Mouse (Mus musculus) fibroblast of lung, adult 2 months (primary cell): ENCODE measurements around the gene Gabra2.

Source experiments
- DNase-seq: peaks from one replicate; pipeline ENCODE4 v3.0.0-alpha.2; 2011; ENCODE audit warnings: low read depth

The Gabra2 gene

DNA sequence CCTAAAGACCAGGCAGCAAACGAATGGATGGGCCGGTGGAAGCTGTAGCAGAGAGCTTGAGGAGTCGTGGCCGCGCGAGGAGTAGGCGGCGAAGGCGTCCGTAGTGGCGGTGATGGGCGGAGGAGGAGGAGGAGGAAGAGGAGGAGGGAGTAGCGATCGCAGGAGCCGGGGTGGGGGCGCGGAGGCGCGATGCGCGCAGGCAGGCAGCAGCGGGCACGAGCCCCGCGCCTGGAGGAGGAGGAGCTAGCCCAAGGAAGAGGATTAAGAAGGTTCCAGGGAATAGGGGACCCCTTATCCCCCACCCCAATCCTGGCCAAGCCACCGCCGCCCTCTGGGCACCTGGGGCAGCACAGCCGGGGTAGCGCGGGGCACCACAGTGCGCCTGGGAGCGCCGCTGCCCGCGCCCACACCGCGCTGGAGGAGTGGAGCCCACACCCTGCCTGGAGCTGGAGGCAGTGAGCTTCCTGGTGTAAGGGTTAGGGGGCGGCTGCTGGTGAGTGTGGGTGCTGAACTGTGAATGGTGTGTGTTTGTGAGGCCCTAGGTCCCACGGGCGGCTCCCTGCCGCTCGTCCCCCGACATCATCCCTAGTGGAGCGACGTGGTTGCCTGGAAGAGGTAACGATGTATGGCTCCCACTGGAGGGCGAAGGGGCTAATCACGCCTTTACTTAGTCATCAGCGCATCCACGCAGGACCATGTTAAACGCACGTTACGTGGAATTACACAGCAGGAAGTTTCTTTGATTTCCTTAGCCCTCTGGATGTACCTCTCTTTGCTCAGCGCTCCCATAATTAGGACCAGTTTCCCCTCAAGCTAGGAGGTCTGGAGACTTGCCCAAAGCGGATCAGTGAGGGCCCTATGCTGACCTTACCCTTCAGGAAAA, at the start of gene Gabra2:
Gene Gabra2, minus strand, starts transcription at position 125 of the 883 bp plus-strand sequence.
- DNase-seq, result no peak

DNA sequence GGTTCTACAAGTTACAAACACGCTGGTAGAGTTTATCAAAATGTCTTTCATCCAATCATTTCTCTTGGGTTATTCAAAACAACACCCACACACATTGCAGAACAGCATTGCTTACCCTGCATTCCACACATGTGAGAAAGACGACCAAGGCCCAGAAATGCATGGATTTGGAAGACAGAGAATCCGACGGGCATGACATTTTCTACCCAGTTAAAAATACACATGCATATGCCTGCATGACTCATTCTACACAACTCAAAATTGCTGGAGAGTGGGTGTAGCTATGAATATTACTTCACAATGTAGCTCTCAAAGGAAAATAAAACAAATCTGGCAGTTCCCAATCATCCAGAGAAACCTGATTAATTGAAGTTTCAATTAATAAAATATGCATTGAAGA, 41.0 kb upstream of the Gabra2 start:
- no peak for DNase-seq

DNA sequence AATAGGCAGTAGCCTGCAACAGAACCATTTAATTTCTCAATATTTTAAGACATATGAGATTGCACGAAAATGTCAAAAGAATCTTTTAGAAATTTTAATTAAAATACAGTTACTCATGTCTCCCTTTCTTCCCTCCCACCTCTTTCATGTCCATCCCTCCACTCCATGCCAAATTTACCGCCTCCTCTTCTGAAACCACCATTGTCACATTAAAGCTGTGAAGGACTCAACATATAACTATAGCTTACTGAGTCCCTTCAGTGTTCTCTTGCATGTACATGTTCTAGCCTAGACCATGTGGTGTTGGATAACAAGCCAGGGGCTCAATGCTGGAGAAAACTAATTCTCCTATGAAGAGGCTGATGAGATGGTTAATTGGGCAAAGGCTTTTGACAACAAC, 40.2 kb upstream of the Gabra2 start:
- DNase-seq, result no peak

DNA sequence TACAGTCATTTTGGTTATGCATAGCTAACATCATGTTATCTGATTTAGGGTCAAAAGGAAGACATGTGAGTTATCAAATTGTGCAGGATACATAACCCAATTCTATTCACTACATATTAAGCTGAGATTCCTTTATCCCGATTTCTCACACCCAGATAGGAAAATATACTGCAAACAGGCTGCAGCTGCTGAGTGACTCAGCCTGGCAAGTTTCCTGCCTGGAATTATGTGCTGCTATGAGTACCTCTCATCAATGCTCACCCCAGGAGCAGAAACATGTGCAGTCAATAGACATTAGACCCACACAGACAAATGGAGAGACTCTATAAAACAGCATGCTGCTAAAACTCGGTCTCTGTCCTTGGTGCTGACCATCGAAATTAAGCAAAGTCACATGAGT, 32.1 kb upstream of the Gabra2 start:
- no peak for DNase-seq

DNA sequence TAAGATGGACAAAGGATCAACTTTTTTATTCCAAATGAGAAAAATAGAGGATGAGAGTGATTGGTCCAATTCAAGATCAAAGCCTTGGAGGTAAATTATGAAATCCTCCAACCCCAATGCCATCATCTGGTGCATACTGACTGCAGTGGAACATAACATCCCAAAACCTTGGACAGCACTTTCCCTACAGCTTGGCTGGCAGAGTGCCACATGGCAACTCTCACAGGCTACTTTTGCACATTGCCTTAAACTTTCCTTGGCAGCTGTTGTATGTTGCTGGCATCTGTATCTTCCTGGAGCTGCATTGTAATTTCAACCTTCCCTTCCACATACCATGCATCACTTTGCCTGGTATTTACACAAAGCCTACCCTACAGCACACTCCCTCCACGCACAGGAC, 19.6 kb upstream of the Gabra2 start:
- DNase-seq, result no peak

DNA sequence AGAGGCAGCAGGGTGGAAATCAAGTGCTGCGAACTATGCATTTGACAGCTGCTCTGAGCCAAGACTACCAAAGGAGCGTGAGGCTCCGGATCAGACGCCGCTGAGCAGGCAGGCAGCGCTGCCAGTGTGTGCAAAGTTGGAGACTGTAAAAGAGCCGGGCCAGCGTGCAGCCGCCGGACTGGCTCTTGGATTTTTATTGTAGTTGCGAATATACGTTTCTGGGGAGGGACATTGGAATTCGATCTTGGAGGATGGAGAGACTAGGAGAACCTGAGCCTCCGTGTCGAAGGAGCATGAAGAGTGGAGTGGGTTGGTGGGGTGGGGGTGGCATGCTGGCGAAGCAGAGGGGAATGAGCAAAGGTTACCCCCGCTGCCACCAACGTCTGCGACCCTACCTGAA, 469 bp downstream of the Gabra2 start:
- no peak for DNase-seq

DNA sequence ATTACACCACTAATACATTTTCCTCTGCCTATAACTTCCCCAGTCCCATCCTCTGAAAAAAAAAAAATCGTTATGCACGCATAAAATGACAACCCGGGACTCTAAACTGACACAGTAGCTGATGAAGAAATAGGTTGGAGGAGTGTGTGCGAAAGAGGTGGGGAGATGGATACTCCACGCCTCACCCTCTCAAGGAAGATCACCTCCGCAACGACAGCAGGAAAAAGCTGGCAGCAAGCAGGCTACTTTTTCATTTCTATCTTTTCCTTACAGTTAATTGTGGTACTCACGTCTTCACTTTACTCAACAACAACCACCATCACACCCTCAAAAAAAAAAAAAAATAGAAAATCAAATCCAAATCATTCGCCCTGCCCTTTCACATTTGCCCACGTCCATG, 873 bp downstream of the Gabra2 start:
- DNase-seq, result no peak

DNA sequence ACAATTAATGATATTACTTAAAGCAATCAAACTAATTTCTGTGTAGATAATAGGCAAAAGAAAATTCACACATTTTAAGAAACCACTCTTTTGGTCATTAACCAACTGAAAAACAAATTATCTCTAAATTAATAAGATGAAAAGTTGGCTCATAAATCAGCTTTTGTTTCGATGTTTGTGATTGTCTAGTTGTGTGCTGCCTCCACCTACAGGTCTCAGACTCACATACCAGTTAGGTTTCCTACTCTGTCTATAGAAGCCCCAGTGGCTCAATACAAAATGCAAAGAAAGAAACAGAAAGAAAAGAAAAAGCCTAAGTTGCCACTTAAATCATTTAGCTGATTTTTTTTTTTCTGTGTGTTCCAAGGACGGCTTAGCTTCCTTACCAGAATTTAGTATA, 1.8 kb downstream of the Gabra2 start:
- DNase-seq, result no peak

DNA sequence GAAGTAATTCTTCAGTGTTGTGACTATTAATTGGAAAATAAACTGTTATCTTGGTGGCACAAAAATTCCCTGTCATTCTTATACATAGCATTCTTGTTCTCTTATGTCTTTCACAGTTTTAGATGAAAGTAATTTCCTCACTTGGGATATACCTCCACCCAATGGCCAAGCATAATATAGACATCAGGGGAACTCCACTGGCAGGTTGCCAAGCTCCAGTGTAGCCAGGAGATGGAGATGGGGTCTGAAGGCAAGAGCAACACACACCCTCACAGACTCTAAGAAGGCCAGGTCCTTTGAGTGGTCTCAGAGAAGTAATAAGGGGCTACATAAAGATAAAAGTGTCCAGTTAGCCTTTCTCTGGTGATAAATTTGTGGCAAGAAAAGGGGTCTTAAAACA, 3.2 kb downstream of the Gabra2 start:
- DNase-seq, result no peak

DNA sequence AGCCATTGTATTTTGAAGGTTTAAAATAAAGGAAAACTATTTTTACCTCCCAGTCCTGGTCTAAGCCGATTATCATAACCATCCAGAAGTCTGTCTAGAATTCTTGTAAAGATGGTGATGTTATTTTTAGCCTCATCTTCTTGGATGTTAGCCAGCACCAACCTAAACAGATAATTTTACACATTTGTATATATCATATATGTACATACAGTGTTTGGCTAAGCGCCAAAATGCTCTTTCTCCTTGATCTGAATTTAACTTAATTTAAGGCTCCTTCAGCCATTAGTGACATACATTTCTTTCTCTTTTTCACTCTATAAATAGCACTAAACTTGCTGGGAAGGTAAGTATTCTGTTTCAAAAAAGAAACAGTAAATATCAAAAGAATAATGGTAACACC, 3.7 kb downstream of the Gabra2 start:
- no peak for DNase-seq

DNA sequence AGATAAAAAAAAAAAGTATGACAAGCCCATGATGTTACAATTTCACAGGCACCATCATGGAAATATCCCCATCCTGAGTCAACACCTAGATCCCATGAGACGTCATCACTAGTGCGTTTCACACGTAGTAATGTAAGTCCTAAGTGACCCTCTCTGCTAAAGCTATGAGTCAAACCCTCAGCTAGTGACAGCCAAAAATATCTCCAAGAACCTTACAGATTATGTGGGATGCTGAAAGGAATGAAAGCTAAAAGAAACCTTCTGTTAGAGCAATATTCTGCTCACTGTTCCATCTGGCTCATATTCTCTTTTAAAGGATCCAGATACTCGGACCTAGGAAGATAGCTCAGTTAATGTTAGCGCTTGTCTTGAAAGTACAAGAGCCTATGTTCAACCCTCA, 16.8 kb downstream of the Gabra2 start:
- no peak for DNase-seq

DNA sequence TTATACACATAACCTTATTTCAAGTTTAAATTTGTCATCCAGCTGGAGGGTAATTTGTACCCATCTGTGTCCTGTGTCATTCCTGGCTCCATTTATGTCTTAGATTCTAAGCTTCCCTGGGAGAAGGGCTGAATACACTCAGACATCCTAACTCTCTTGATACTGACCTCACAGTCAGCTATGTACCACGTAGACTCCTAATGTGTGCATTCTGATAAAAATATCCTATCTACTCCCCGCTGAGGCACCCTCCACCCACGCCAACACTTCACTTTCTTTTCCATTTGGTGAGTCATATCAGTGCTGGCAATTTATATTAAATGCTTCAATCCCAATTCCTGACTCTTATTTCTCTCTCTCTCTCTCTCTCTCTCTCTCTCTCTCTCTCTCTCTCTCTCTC, 34.0 kb downstream of the Gabra2 start:
- DNase-seq, result no peak

DNA sequence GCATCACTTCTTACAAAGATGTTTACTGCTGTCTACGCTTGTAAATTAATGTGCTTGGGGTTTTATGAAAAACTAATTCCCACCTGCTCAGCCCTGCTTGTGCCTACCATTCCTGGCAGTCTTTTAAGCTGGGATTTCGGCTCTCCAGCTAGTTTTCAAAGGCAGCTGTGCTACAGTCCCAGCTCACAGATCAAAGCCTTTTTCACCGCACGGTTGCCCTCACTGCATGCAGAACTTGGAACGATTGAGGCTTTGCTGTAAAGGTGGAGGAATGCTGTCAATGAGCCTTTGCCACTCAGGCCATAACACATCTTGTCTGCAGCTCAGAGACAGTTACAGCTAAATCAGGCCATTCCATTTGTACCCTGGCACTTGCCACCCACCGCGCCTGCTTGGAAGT, 37.6 kb downstream of the Gabra2 start:
- DNase-seq, result no peak

DNA sequence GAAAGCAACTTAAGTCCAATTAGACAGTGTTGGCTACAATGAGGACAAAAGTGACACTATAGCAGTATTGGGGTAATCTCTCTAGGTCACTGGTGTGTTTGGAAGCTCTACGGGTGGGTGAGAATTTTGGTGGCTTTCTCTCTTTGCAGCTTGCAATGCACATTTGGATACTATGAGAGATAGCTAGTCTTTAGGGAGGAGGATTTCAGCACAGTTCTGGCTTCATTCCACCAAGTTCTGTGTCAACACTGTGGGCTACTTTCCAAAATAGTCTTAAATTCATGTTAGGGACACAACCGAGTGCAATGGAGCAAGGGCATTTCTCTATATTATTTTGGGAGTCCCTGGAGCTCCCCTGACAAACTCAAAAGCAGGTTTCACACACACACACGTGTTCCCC, 58.3 kb downstream of the Gabra2 start:
- DNase-seq, result no peak

DNA sequence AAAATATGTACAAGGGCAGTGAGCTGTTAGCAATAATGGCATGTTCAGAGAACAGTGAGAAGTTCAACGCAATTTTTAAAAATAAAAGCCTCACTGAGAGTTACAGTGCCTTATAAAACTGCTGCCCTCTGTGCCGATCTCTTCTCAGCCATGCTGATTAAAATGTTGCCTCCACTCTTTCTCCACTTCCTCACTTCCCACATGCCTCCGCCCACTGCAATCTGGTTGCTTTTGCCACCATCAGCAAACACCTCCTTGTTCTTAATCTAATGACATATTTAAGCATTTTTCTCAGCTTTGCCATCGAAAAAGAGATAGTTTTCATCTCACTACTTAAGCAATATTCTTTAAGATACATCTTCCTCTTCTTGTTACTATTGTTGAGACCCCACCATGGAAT, 69.7 kb downstream of the Gabra2 start:
- DNase-seq, result no peak

DNA sequence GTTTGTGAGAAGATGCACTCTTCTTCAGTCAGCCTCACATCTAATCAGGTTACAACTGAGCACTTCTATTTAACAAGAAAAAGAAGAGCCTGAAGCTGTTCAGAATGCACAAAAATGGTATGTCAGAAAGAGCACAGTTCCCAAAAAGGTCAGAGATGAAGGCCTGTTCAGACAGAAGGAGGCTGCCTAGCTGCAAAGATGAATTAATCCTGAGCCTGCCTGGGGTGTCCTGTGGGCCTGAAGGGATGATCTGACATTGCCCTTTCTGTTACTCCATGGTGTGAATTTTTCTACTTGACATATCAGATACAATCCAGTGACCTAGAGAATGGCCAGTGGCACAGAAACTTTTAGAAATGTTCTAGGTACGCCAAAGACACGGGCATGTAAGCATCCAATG, 83.9 kb downstream of the Gabra2 start:
- DNase-seq, result no peak

DNA sequence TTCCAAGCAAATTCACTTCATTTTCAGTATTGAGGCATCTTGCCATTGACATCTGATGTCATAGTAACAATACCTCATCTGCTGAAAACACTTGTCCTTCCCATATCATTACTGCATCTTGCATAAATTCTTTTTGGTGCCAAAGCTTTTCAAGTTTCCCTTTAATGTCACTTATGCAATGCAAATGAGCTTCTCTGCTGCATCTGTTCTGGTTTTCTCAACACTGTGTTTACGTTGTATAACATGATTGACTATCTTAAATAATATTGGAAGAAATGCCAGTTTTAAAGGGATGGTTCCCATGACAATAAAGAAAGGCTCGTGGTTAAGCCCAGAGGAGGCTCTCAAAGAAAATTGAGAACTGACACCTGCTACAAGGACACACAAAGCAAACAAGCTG, 84.4 kb downstream of the Gabra2 start:
- no peak for DNase-seq

DNA sequence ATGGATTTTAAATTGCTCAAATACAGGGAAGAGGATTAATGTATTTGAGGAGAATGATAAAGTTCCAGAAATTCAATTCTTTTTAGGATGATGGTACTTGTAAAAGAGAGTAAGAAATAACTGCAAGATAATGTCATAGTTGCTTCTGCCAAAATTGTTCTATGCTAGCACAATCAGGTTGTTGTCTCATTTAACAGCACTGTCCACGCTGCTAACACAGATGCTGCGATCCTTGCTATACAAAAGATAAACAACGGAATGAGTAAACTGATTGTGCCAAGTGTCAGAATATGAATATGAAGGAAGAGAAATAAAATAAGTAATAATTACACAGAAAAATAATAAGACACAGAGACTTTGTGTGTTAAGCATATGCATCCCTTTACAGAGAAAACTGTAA, 84.9 kb downstream of the Gabra2 start:
- DNase-seq, result no peak

DNA sequence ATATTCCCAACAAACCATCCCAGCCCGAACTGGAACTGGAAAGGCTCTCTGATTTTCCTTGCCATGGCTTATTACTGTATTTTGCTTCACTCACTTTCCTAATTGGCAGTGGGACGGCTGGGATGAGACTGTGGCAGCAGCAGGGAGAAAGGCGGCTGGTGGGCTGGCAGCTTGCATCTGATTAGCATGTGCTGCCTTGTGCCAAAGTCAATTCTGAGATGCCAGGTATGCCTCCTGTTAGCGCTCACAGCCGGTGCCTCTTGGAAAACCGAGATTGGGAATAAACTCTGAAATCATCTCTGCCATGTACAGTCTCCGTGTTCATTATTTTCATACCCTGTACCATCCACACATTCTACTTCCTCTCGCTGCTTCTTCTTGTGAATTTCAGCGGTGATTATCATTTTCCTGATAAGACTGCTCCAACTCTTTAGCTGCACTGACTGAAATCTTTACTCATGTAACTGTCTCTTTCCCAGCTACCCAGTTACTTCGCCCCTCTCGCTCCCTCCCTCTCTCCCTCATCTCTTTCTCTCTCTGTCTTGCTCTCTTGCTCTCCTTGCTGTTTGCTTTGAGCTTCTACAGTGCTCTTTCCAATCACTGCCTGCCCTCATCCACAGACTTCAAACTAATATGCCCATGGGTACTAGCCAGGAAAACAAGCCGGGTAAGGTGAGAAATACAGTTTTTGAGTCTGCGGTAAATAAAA, 99.9 kb downstream of the Gabra2 start:
- DNase-seq, result no peak

DNA sequence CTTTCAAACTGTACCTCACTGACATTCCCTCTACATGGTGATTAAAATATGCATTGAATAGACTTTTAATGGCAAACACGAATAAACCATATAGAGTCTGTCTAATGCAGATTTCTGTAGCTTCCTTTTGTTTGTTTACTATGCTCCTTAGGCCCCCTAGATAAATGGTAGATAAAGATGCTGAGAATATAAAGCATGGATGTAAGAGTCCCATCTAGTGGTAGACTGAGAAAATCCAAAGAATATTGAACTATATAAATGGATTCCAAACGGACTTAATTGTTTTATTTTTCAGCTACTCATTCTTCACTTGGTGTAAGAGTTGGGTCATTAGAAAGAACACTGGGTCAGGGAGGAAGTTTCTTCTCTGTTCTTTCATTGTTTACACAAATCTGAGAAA, 102.4 kb downstream of the Gabra2 start:
- no peak for DNase-seq

DNA sequence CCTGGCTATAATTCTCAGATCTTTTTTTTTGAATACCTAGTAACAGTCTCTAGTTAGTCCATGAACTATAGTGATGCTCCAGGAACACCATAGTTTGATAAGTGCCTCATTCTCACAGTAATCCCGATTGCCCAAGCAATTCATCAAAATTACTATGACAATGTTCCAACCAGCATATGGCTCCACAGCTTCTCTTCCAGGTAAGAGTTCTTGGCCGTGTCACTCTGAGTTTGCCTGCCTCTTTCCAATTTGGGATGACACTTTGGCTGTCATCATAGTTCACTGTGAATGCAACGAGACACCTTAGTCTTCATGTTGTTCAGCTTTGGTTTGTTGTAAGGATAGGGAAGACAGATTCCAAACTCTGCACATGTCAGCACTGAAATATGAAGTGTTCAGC, 104.8 kb downstream of the Gabra2 start:
- DNase-seq, result no peak
